Mouse (Mus musculus): ENCODE data around the gene Gfpt2. TPM values are rescaled to one million over a fixed set of nuclear protein-coding genes. Genes with fewer than 3 reads are reported as not detected.

The Gfpt2 gene
- 16.0 and 22.1 TPM in 2 replicates for polyA plus RNA-seq (2016; fragmentation: Nextera tagmentation; extraction: Ambion mirVana)

DNA sequence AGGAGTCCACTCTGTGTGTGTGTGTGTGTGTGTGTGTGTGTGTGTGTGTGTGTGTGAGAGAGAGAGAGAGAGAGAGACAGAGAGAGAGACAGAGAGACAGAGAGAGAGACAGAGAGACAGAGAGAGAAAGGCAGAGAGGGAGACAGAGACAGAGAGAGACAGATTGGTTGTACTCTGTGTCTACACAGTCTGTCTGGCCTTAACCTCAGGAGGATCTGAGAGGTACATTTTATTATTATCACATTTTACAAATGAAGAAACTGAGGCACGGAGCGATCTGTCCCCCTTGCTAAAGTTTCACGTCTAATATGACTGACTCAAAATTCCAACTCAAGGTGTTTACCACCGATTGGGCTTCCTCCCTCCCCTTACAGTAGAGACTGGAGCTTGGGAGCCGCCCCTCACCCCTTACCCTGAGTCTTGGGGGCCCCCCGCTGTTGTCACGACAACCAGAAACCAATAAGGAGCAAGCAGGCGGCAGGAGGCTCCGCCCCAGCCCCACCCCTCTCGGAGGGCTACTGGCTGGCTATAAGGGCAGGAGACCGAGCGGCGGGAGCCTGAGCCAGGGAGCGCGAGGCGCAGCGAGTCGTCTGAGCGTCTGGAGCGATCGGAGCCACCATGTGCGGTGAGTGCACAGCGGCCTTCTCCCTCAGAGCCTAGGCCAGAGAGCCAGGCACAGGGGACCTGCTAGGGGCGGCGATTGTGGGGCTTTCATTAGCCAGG is at the start of gene Gfpt2:
Gene Gfpt2, plus strand, starts transcription at position 560 of the 723 bp plus-strand sequence.
- Histone ChIP-seq H3K4me1 (replicated peaks) (peaks cover 30% of the 10 kb centered on the region), H3K27ac (peak within 1 kb of the TSS; percentile 88), H3K27me3 (ENCODE audit: insufficient read depth, poor library complexity, severe bottlenecking) (peaks cover 24% of the 10 kb centered on the region), H3K36me3 (no peaks in the 10 kb centered on the region), H3K9me3 (peaks cover 5% of the 10 kb centered on the region; the same call in 1 of the 2 replicates), H3K4me3 (peak within 1 kb of the TSS; percentile 59)
- DNase-seq (ENCODE audit: low spot score) = peak; percentile 91
- WGBS = under 1% methylated on average over 25 of the region's 25 CpGs

DNA sequence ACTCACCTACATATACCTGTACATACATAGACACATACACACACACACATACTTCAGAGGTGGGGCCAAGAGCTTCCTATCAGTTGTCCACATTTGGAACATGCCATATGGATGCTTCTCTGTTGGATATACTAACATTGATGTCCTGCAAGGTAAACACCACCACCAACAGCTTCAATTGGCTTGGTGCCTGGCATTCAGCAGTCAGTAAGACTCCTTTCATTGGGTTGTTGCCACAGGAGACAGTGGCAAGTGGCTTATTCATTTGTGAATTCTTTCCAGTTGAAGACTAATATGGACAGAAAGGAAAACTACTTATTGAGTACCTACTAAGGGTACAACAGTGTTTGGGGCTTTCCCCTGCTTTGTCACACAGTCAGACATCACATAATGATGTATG is 49.0 kb upstream of the Gfpt2 start:
- Histone ChIP-seq H3K4me1 (replicated peaks) (peaks cover 11% of the 10 kb centered on the region; the same call in 1 of the 2 replicates), H3K36me3 (no peaks in the 10 kb centered on the region), H3K27ac (no peak overlapping the region), H3K9me3 (peaks cover 16% of the 10 kb centered on the region; the same call in 1 of the 2 replicates), H3K27me3 (ENCODE audit: insufficient read depth, poor library complexity, severe bottlenecking) (no peaks in the 10 kb centered on the region), H3K4me3 (no peak overlapping the region)
- no peak for DNase-seq (ENCODE audit: low spot score)

GRCm38 (mm10) chr11:49745839-49746238 is 48.1 kb upstream of the Gfpt2 start:
- no peaks in the 10 kb centered on the region for H3K27me3 ChIP-seq (ENCODE audit: insufficient read depth, poor library complexity, severe bottlenecking)
- H3K36me3 ChIP-seq = no peaks in the 10 kb centered on the region
- no peak for DNase-seq (ENCODE audit: low spot score)
- peaks cover 16% of the 10 kb centered on the region; the same call in 1 of the 2 replicates for H3K9me3 ChIP-seq
- H3K4me3 ChIP-seq = no peak overlapping the region
- H3K4me1 ChIP-seq (replicated peaks) = peaks cover 11% of the 10 kb centered on the region; the same call in 1 of the 2 replicates
- WGBS = 84% methylated on average over 3 of the region's 3 CpGs
- H3K27ac ChIP-seq = no peak overlapping the region

GRCm38 (mm10) chr11:49746756-49747155 is 47.2 kb upstream of the Gfpt2 start:
- DNase-seq (ENCODE audit: low spot score) = no peak

GRCm38 (mm10) chr11:49754958-49755665 is 38.9 kb upstream of the Gfpt2 start:
- H3K27ac ChIP-seq = no peak overlapping the region
- WGBS = 64% methylated on average over 12 of the region's 12 CpGs
- no peaks in the 10 kb centered on the region for H3K36me3 ChIP-seq
- H3K4me3 ChIP-seq = no peak overlapping the region
- no peaks in the 10 kb centered on the region for H3K9me3 ChIP-seq
- DNase-seq (ENCODE audit: low spot score) = no peak
- peaks cover 8% of the 10 kb centered on the region; the same call in 1 of the 2 replicates for H3K4me1 ChIP-seq (replicated peaks)
- H3K27me3 ChIP-seq (ENCODE audit: insufficient read depth, poor library complexity, severe bottlenecking) = no peaks in the 10 kb centered on the region

More at GRCm38 (mm10) chr11:49746756-49747155, 47.2 kb upstream of the Gfpt2 start:
- H3K4me1 ChIP-seq (replicated peaks) = peaks cover 11% of the 10 kb centered on the region; the same call in 1 of the 2 replicates
- no peak overlapping the region for H3K27ac ChIP-seq
- H3K4me3 ChIP-seq = no peak overlapping the region
- H3K36me3 ChIP-seq = no peaks in the 10 kb centered on the region
- 98% methylated on average over 1 of the region's 1 CpGs for WGBS
- H3K9me3 ChIP-seq = peaks cover 16% of the 10 kb centered on the region; the same call in 1 of the 2 replicates
- H3K27me3 ChIP-seq (ENCODE audit: insufficient read depth, poor library complexity, severe bottlenecking) = no peaks in the 10 kb centered on the region

DNA sequence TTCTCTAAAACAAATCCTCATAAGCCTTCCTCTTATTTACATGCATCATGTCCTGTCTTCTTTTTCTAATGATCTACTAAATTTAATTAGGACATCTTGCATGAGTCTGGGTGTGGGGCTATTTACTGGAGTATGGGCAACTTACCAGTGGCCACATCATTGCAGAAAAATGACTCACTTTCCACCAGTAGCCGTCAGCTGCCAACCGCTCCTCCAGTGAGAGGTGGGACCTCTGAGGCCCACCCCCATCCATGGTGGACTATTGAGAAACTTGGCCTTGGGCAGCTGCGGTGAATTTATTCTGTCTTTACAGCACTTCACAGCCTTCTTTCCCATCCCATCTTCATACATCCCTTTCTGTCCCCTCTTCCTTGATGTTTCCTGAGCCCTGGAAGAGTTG is 35.9 kb upstream of the Gfpt2 start:
- Histone ChIP-seq H3K4me3 (no peak overlapping the region), H3K4me1 (replicated peaks) (peaks cover 10% of the 10 kb centered on the region), H3K27ac (no peak overlapping the region), H3K27me3 (ENCODE audit: insufficient read depth, poor library complexity, severe bottlenecking) (no peaks in the 10 kb centered on the region), H3K9me3 (no peaks in the 10 kb centered on the region), H3K36me3 (no peaks in the 10 kb centered on the region)
- no peak for DNase-seq (ENCODE audit: low spot score)
- 96% methylated on average over 3 of the region's 3 CpGs for WGBS

DNA sequence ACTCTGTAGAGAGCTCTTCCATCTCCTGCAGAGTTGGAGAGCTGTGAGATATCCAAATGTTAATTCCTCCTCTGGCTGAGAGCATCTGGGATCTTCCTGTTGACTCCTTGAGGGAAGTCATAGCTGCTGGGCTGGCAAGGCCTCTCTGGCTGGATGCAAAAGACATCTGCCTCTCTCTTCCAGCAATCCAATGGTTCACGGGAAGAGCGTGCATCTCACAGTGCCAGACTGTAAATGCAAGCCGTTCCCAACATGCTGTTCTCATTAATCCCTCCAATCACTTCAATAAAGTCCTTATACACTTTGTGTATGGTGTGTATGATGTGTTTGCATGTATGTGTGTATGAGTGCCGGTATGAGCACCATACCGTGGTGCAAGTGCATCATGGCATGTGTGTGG is 32.8 kb upstream of the Gfpt2 start:
- Histone ChIP-seq H3K36me3 (no peaks in the 10 kb centered on the region), H3K4me1 (replicated peaks) (peaks cover 20% of the 10 kb centered on the region), H3K9me3 (no peaks in the 10 kb centered on the region), H3K27ac (no peak overlapping the region), H3K27me3 (ENCODE audit: insufficient read depth, poor library complexity, severe bottlenecking) (no peaks in the 10 kb centered on the region), H3K4me3 (no peak overlapping the region)
- no peak for DNase-seq (ENCODE audit: low spot score)
- 91% methylated on average over 5 of the region's 5 CpGs for WGBS

DNA sequence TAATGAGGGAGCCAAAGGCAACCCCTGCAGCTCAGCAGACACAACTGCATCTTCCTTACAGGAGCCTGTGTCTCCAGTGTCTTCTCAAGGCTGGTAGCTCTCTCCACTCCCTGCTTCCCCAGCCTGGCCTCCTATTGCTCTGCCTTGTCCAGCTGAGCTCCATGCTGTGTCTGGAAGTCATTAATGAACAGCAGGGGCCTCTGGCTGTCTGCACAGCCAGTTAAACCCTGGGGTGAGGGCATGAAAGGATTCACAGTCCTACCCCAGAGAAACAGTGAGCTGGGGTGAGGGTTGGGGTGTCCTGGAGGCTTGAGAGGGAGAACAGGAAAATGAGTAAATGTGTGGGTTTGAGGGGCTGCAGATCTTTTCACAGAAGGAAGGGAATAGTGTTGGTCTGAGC is 30.4 kb upstream of the Gfpt2 start:
- no peak overlapping the region for H3K4me3 ChIP-seq
- DNase-seq (ENCODE audit: low spot score) = peak; percentile 12
- H3K4me1 ChIP-seq (replicated peaks) = peaks cover 20% of the 10 kb centered on the region
- H3K36me3 ChIP-seq = no peaks in the 10 kb centered on the region
- H3K27ac ChIP-seq = peak overlapping the region; percentile 80
- H3K9me3 ChIP-seq = no peaks in the 10 kb centered on the region
- H3K27me3 ChIP-seq (ENCODE audit: insufficient read depth, poor library complexity, severe bottlenecking) = no peaks in the 10 kb centered on the region

GRCm38 (mm10) chr11:49764023-49764422 is 30.0 kb upstream of the Gfpt2 start:
- Histone ChIP-seq H3K27me3 (ENCODE audit: insufficient read depth, poor library complexity, severe bottlenecking) (no peaks in the 10 kb centered on the region), H3K4me1 (replicated peaks) (peaks cover 20% of the 10 kb centered on the region), H3K36me3 (no peaks in the 10 kb centered on the region), H3K27ac (peak overlapping the region; percentile 80), H3K4me3 (no peak overlapping the region), H3K9me3 (no peaks in the 10 kb centered on the region)
- WGBS = 54% methylated on average over 4 of the region's 4 CpGs
- DNase-seq (ENCODE audit: low spot score) = peak; percentile 16

DNA sequence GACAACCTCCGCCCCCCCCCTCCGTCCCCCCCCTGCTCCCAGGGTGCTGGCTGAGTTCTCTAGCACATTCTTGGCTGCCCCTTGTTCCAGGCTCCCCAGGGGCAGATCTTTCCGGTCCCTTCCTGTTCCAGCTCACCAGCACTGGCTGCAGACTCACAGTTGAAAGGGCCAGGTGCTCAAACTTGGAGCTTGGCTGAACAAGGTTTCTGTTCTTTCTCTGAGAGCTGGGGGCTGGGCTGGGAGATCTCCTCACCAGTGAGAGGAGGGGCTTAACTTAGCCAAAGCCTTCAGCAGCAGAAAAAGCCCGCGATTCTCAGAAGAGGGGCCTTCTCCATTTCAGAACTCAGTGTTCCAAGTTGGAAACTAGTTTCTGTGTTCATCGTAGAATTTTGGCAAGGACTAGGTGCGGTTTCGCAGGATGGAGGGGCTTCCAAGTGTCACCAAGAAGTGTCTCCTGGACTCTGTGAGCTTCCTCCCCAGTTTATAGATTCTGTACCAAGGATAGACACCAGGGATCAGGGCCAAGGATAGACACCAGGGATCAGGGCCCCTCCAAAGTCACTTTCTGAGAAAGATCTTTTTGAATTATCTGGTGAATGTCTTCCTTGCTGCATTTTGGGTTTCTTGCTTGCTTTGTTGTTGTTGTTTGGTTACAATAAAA is 29.2 kb upstream of the Gfpt2 start:
- H3K36me3 ChIP-seq = no peaks in the 10 kb centered on the region
- H3K4me3 ChIP-seq = 0 out of 2 replicates have a peak overlapping the region, but pooled peaks have one; percentile 9
- H3K27me3 ChIP-seq (ENCODE audit: insufficient read depth, poor library complexity, severe bottlenecking) = no peaks in the 10 kb centered on the region
- peak; percentile 59 for DNase-seq (ENCODE audit: low spot score)
- peak overlapping the region; percentile 80 for H3K27ac ChIP-seq
- peaks cover 20% of the 10 kb centered on the region for H3K4me1 ChIP-seq (replicated peaks)
- 29% methylated on average over 8 of the region's 8 CpGs for WGBS
- no peaks in the 10 kb centered on the region for H3K9me3 ChIP-seq

GRCm38 (mm10) chr11:49765377-49766136 is 28.4 kb upstream of the Gfpt2 start:
- H3K9me3 ChIP-seq = no peaks in the 10 kb centered on the region
- WGBS = 85% methylated on average over 3 of the region's 3 CpGs
- no peaks in the 10 kb centered on the region for H3K36me3 ChIP-seq
- no peak overlapping the region for H3K27ac ChIP-seq
- no peak for DNase-seq (ENCODE audit: low spot score)
- peaks cover 20% of the 10 kb centered on the region for H3K4me1 ChIP-seq (replicated peaks)
- H3K27me3 ChIP-seq (ENCODE audit: insufficient read depth, poor library complexity, severe bottlenecking) = no peaks in the 10 kb centered on the region
- H3K4me3 ChIP-seq = no peak overlapping the region

- no peak for DNase-seq (ENCODE audit: low spot score)
- Histone ChIP-seq H3K4me1 (replicated peaks) (peaks cover 20% of the 10 kb centered on the region), H3K27me3 (ENCODE audit: insufficient read depth, poor library complexity, severe bottlenecking) (no peaks in the 10 kb centered on the region), H3K27ac (no peak overlapping the region), H3K9me3 (no peaks in the 10 kb centered on the region), H3K36me3 (no peaks in the 10 kb centered on the region), H3K4me3 (no peak overlapping the region)
- WGBS = 87% methylated on average over 2 of the region's 2 CpGs
Measured at GRCm38 (mm10) chr11:49766137-49766411, 27.9 kb upstream of the Gfpt2 start.
